Mouse (Mus musculus): ENCODE measurements at regions not wholly inside any gene's neighbourhood (a gene's known extent, or its start where the extent isn't known, plus 50 kb on each side); places are given as distances from the start of the nearest gene placed in this dataset.

GRCm38 (mm10) chr8:50387189-50387588 lies 1543.4 kb upstream of the Tenm3 start:
- in situ Hi-C loops (cut with MboI, MseI), result no loop called here

GRCm38 (mm10) chr8:50383697-50384096 lies 1539.9 kb upstream of the Tenm3 start:
- in situ Hi-C loops (cut with MboI, MseI), result no loop called here

- in situ Hi-C loops (cut with MboI, MseI), result no loop called here
These were observed 1536.0 kb upstream of the Tenm3 start for GRCm38 (mm10) chr8:50379745-50380144.

- in situ Hi-C loops (cut with MboI, MseI), result no loop called here
These were observed 1530.0 kb upstream of the Tenm3 start for GRCm38 (mm10) chr8:50373790-50374189.

- in situ Hi-C loops (cut with MboI, MseI), result no loop called here
These were observed 1482.7 kb upstream of the Tenm3 start for GRCm38 (mm10) chr8:50326485-50326884.

GRCm38 (mm10) chr8:50321356-50321963 lies 1477.7 kb upstream of the Tenm3 start:
- in situ Hi-C loops (cut with MboI, MseI), result no loop called here

- in situ Hi-C loops (cut with MboI, MseI), result no loop called here
These were observed 1472.9 kb upstream of the Tenm3 start for GRCm38 (mm10) chr8:50316641-50317040.

GRCm38 (mm10) chr8:50310308-50310707 lies 1466.6 kb upstream of the Tenm3 start:
- in situ Hi-C loops (cut with MboI, MseI), result no loop called here

GRCm38 (mm10) chr8:50300316-50300715 lies 1456.6 kb upstream of the Tenm3 start:
- in situ Hi-C loops (cut with MboI, MseI), result no loop called here

- in situ Hi-C loops (cut with MboI, MseI), result no loop called here
These were observed 1449.8 kb upstream of the Tenm3 start for GRCm38 (mm10) chr8:50293501-50293900.

GRCm38 (mm10) chr8:50292158-50292557 lies 1448.4 kb upstream of the Tenm3 start:
- in situ Hi-C loops (cut with MboI, MseI), result no loop called here

- in situ Hi-C loops (cut with MboI, MseI), result no loop called here
These were observed 1432.6 kb upstream of the Tenm3 start for GRCm38 (mm10) chr8:50276346-50276745.

- in situ Hi-C loops (cut with MboI, MseI), result loop anchor here in 1 of 2 experiments (5.0 kb wide), 1 partner anchor 42 kb away; no protein-coding TSS in a partner anchor
These were observed 1421.0 kb upstream of the Tenm3 start for GRCm38 (mm10) chr8:50264757-50265156.

All from T-helper 17 cell (primary cell).